Mouse (Mus musculus): ENCODE measurements around the gene Mertk. TPM values are rescaled to one million over a fixed set of nuclear protein-coding genes. Genes with fewer than 3 reads are reported as not detected.

Mertk gene
- polyA plus RNA-seq, 1 experiment from 2014 or later, result 14.2 TPM

DNA sequence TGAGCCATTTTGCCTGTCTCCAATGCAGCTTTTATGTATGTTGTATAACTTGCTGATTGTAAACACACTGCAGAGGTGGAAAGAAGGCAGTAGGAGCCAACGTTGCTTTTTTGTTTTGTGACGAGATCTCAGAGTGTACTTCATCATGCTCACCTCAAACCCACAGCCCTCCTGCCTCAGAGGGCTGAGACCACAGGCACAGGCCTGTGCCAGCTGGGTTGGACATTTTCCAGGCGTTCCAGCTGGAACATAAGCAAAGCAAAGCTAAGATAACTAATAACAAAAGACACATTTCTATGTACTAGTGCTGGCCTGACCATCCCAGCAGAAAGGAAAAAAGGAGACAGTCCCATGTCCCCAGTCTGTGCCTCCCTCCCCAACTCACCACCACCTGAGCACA, 36.3 kb downstream of the Mertk start:
- Histone ChIP-seq H3K36me3 (ENCODE audit: insufficient read depth, low read length) (no peaks in the 10 kb centered on the region), H3K9ac (replicated peaks; ENCODE audit: low read length) (no peak overlapping the region), H3K9me3 (ENCODE audit: low read length) (no peaks in the 10 kb centered on the region), H3K4me3 (ENCODE audit: low read length) (no peak overlapping the region), H3K27me3 (ENCODE audit: insufficient read depth, low read length) (no peaks in the 10 kb centered on the region), H3K27ac (ENCODE audit: low read length) (no peak overlapping the region), H3K4me1 (ENCODE audit: insufficient read depth, low read length) (no peaks in the 10 kb centered on the region), H3K4me2 (replicated peaks; ENCODE audit: low read depth, low read length) (no peak overlapping the region)
- 61% methylated on average over 3 of the region's 3 CpGs for WGBS
- ATAC-seq (ENCODE audit: low FRiP score, low TSS enrichment), result no peak

DNA sequence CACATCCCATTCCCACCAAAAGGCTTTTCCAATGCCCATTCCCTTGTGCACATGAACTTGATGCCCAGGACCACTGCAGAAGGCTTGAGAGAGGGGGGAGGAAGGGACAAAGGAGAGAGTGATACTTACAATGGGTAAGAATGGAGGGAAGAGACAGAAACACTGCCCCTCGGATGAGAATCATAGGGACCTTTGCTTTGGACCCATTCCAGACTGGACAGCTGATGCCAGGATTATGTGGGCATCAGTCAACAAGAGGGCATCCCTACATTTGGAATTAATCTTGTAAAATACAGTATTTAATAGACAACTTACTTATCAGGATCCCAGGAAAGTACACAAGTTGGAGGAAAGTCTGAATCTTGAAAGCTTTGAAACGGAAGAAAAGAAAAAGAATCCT, 38.3 kb downstream of the Mertk start:
- ATAC-seq (ENCODE audit: low FRiP score, low TSS enrichment), result no peak
- Histone ChIP-seq H3K9me3 (ENCODE audit: low read length) (no peaks in the 10 kb centered on the region), H3K4me3 (ENCODE audit: low read length) (no peak overlapping the region), H3K27ac (ENCODE audit: low read length) (no peak overlapping the region), H3K9ac (replicated peaks; ENCODE audit: low read length) (no peak overlapping the region), H3K36me3 (ENCODE audit: insufficient read depth, low read length) (no peaks in the 10 kb centered on the region), H3K27me3 (ENCODE audit: insufficient read depth, low read length) (no peaks in the 10 kb centered on the region), H3K4me1 (ENCODE audit: insufficient read depth, low read length) (no peaks in the 10 kb centered on the region), H3K4me2 (replicated peaks; ENCODE audit: low read depth, low read length) (no peak overlapping the region)
- WGBS, result 89% methylated on average over 2 of the region's 2 CpGs

DNA sequence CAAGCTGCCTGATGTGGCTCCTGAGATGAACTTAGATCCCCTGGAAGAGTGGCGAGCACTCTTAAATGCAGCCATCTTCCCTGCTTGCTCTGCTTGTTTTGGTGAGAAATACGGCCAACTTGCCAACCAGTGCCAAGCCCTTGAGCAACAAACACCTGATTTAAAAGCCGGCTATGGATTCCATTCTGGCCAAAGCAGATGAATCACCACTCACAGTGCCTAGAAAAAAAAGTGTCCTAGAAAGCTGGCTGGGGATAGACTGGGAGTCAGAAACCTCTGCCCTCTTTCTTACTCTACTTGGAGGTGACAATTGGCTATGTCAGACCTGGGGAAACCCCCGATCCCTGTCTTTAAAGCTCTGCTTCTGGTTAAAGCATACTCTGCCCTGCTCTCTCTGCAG, 39.0 kb downstream of the Mertk start:
- no peak overlapping the region for H3K27ac ChIP-seq (ENCODE audit: low read length)

DNA sequence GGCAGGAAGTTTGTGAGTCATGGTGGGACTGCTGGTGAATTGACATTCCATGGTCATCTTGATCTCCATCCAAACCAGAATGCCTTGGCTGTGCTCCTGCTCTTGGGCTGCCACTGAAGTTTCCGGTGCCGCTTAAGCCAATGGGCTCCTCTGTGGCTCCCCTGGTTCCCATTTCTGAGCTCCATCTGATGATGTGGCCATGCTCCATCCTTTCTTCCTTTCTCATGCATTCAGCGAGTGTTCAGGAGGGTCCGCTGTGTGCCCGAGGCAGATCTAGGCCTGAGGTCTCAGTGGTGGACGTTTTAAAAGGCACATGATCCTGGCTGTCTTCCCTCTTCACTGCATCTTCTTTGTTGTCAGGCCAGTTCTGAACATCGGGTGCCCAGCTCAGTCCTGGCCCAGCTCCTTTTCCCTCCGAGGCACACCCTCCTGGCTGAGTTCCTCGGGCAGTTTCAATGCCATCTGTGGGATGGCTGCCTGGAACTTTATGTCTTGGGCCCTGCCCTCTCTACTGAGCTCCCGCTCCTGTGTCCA, 40.0 kb downstream of the Mertk start:
- Histone ChIP-seq H3K9me3 (ENCODE audit: low read length) (no peaks in the 10 kb centered on the region), H3K4me2 (replicated peaks; ENCODE audit: low read depth, low read length) (no peak overlapping the region), H3K9ac (replicated peaks; ENCODE audit: low read length) (no peak overlapping the region), H3K36me3 (ENCODE audit: insufficient read depth, low read length) (no peaks in the 10 kb centered on the region; the same call in 1 of the 2 replicates), H3K27ac (ENCODE audit: low read length) (no peak overlapping the region), H3K27me3 (ENCODE audit: insufficient read depth, low read length) (no peaks in the 10 kb centered on the region), H3K4me1 (ENCODE audit: insufficient read depth, low read length) (no peaks in the 10 kb centered on the region), H3K4me3 (ENCODE audit: low read length) (no peak overlapping the region)
- 88% methylated on average over 10 of the region's 10 CpGs for WGBS
- no peak for ATAC-seq (ENCODE audit: low FRiP score, low TSS enrichment)

More for the DNA sequence above, 39.0 kb downstream of the Mertk start:
- H3K4me2 ChIP-seq (replicated peaks; ENCODE audit: low read depth, low read length), result no peak overlapping the region
- no peaks in the 10 kb centered on the region for H3K36me3 ChIP-seq (ENCODE audit: insufficient read depth, low read length)
- H3K27me3 ChIP-seq (ENCODE audit: insufficient read depth, low read length), result no peaks in the 10 kb centered on the region
- H3K4me1 ChIP-seq (ENCODE audit: insufficient read depth, low read length), result no peaks in the 10 kb centered on the region
- H3K4me3 ChIP-seq (ENCODE audit: low read length), result no peak overlapping the region
- WGBS, result 93% methylated on average over 4 of the region's 4 CpGs
- no peak overlapping the region for H3K9ac ChIP-seq (replicated peaks; ENCODE audit: low read length)
- ATAC-seq (ENCODE audit: low FRiP score, low TSS enrichment), result no peak
- H3K9me3 ChIP-seq (ENCODE audit: low read length), result no peaks in the 10 kb centered on the region

DNA sequence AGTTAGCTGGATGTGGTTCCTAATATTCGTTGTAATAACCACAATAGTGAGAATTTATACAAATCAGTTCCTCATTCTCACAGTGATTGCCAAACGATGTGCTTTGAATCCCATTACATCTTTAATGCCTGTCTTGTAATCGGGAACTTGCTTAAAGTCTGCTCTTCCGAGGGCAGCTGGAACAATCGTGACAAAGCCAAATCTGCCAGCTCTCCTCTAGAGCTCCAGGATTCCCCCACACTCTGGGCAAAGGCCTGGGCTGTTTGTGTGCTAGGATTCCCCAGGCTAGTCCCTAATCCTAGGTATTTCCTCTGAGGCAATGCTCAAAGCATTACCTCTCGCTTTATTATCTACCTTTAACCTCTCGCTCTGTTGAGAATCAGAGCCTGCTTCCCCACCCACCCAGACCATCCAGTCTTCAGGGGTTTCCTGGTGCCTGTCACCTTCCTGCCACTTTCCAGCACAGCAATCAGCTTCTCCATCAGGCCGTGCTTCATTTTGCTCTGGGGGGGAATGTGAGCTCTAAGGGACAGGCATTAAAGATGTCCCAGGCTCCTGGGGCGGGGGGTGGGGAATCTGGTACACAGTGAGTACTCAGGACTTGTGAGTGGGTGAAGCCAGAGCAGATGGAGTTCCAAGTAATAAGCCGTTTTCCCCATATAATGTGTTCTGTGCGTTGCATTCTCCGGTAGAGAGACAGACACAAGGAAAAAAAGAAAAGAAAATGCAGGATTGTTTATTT, 47.3 kb downstream of the Mertk start:
- 57% methylated on average over 12 of the region's 12 CpGs for WGBS
- Histone ChIP-seq H3K4me1 (ENCODE audit: insufficient read depth, low read length) (peaks cover 16% of the 10 kb centered on the region), H3K9me3 (ENCODE audit: low read length) (no peaks in the 10 kb centered on the region), H3K27me3 (ENCODE audit: insufficient read depth, low read length) (no peaks in the 10 kb centered on the region), H3K4me2 (replicated peaks; ENCODE audit: low read depth, low read length) (no peak overlapping the region), H3K36me3 (ENCODE audit: insufficient read depth, low read length) (no peaks in the 10 kb centered on the region; the same call in 1 of the 2 replicates), H3K4me3 (ENCODE audit: low read length) (no peak overlapping the region), H3K9ac (replicated peaks; ENCODE audit: low read length) (0 out of 2 replicates have a peak overlapping the region, but pooled peaks have one; percentile 13), H3K27ac (ENCODE audit: low read length) (peak overlapping the region; percentile 51)
- ATAC-seq (ENCODE audit: low FRiP score, low TSS enrichment), result no peak

DNA sequence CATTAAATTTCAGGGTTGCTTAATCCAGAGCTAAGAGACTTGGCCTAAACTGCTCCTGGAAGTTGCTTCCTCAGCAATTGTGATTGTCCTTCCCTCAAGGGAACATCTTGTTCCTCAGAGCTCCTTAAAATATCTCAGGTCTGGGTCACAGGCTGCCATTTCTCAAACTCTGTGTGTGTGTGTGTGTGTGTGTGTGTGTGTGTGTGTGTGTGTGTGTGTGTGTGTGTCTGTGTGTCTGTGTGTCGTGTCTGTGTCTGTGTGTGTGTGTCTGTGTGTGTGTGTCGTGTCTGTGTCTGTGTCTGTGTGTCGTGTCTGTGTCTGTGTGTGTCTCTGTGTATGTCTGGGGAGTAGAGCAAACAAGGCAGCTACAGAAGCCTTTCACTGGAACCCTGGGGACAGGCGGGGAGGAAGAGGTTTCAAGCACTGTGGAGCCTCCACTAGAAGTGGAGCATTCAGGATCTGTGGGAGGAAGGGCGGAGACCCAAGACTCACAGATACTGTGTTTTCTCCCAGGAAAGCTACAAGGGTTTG, 47.9 kb downstream of the Mertk start:
- peaks cover 16% of the 10 kb centered on the region for H3K4me1 ChIP-seq (ENCODE audit: insufficient read depth, low read length)
- 38% methylated on average over 5 of the region's 5 CpGs for WGBS
- H3K9ac ChIP-seq (replicated peaks; ENCODE audit: low read length), result no peak overlapping the region
- no peak overlapping the region for H3K4me3 ChIP-seq (ENCODE audit: low read length)
- no peaks in the 10 kb centered on the region for H3K9me3 ChIP-seq (ENCODE audit: low read length)
- 0 out of 2 replicates have a peak, but pooled peaks have one; percentile 31 for ATAC-seq (ENCODE audit: low FRiP score, low TSS enrichment)
- H3K4me2 ChIP-seq (replicated peaks; ENCODE audit: low read depth, low read length), result no peak overlapping the region
- H3K27ac ChIP-seq (ENCODE audit: low read length), result peak overlapping the region; percentile 61; the same call in 1 of the 2 replicates
- no peaks in the 10 kb centered on the region for H3K27me3 ChIP-seq (ENCODE audit: insufficient read depth, low read length)
- no peaks in the 10 kb centered on the region; the same call in 1 of the 2 replicates for H3K36me3 ChIP-seq (ENCODE audit: insufficient read depth, low read length)

DNA sequence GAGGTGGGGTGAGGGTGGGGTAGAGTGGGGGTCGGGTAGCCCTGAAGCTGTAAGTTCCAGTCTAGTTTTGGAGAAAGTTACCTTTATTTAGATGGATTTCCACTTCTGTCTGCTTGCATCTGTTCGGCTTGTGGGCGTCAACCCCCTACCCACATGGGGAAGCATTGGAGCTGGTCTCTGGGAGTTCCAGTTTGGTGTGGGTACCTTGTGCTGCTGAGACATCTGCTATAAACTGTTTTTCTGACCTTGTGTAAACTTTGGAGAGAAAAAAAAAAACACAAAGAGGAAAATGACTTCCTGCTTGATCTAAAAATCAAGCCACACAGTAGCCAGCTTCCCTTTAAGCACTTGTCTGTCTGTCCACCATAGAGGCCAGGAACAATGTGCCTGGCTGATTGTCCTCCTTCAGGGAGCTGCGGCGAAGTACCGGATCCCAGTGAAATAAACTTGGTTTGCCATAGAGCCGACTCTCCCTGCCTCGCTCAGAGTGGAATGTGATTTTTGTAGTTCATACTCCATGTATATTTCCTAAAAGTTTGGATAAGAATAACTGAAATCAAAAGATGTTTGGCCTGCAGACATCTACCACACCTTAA, 48.8 kb downstream of the Mertk start:
- 72% methylated on average over 8 of the region's 8 CpGs for WGBS
- Histone ChIP-seq H3K4me3 (ENCODE audit: low read length) (no peak overlapping the region), H3K4me2 (replicated peaks; ENCODE audit: low read depth, low read length) (no peak overlapping the region), H3K27me3 (ENCODE audit: insufficient read depth, low read length) (no peaks in the 10 kb centered on the region), H3K27ac (ENCODE audit: low read length) (peak overlapping the region; percentile 61), H3K9ac (replicated peaks; ENCODE audit: low read length) (no peak overlapping the region), H3K4me1 (ENCODE audit: insufficient read depth, low read length) (peaks cover 16% of the 10 kb centered on the region), H3K9me3 (ENCODE audit: low read length) (no peaks in the 10 kb centered on the region), H3K36me3 (ENCODE audit: insufficient read depth, low read length) (peaks cover 1% of the 10 kb centered on the region; the same call in 1 of the 2 replicates)
- ATAC-seq (ENCODE audit: low FRiP score, low TSS enrichment), result no peak

DNA sequence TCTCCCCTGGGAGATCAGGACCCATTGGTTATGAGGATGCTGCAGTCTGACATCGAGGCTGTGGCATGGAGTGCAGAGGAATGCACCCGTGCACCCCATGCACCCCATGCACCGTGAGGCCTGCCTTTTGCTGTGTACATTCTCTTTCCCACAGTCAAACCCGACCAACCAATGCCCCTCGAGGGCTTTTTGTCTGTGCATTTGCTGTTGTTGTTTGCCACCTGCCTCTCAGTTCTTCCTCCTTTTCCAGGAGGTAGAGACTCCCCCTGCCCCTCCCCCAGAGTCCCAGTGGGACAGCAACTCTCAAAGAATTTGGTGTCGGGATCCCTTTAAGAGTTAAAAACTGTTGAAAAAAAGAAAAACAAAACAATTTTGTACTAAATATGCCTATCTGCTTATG, 49.4 kb downstream of the Mertk start:
- Histone ChIP-seq H3K4me2 (replicated peaks; ENCODE audit: low read depth, low read length) (no peak overlapping the region), H3K4me1 (ENCODE audit: insufficient read depth, low read length) (peaks cover 16% of the 10 kb centered on the region), H3K4me3 (ENCODE audit: low read length) (no peak overlapping the region), H3K9me3 (ENCODE audit: low read length) (no peaks in the 10 kb centered on the region), H3K9ac (replicated peaks; ENCODE audit: low read length) (no peak overlapping the region), H3K27me3 (ENCODE audit: insufficient read depth, low read length) (no peaks in the 10 kb centered on the region), H3K36me3 (ENCODE audit: insufficient read depth, low read length) (peaks cover 6% of the 10 kb centered on the region; the same call in 1 of the 2 replicates), H3K27ac (ENCODE audit: low read length) (no peak overlapping the region)
- ATAC-seq (ENCODE audit: low FRiP score, low TSS enrichment), result no peak
- 66% methylated on average over 6 of the region's 6 CpGs for WGBS

DNA sequence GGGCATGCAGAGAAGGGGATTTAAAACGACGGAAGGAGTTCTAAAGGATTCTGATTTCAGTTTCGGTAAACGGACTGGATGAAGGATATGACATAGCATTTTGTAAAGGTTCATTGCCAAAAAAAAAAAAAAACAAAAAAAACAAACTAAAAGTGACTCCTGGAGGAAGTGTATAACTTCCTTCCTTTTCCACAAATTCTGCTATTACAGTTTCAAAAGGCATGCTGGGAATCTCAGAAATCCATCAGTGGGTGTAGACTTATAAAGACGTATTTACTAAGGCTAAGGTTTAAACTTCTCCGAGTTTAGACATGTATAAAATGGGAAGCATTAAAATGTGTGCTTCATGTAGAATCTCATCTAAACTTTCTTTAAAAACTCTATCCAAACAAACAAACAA, 52.3 kb downstream of the Mertk start:
- 0 out of 2 replicates have a peak, but pooled peaks cover 7% of the 10 kb centered on the region for H3K36me3 ChIP-seq (ENCODE audit: insufficient read depth, low read length)
- no peak overlapping the region for H3K4me3 ChIP-seq (ENCODE audit: low read length)
- no peaks in the 10 kb centered on the region for H3K27me3 ChIP-seq (ENCODE audit: insufficient read depth, low read length)
- 68% methylated on average over 6 of the region's 6 CpGs for WGBS
- no peak overlapping the region for H3K9ac ChIP-seq (replicated peaks; ENCODE audit: low read length)
- peaks cover 20% of the 10 kb centered on the region for H3K4me1 ChIP-seq (ENCODE audit: insufficient read depth, low read length)
- no peak overlapping the region for H3K27ac ChIP-seq (ENCODE audit: low read length)
- H3K9me3 ChIP-seq (ENCODE audit: low read length), result no peaks in the 10 kb centered on the region
- no peak overlapping the region for H3K4me2 ChIP-seq (replicated peaks; ENCODE audit: low read depth, low read length)
- no peak for ATAC-seq (ENCODE audit: low FRiP score, low TSS enrichment)

Measured in kidney, embryonic 16.5 days (tissue).